10 mouse cellular contexts compared by ENCODE assay signal in the genomic region with DNA sequence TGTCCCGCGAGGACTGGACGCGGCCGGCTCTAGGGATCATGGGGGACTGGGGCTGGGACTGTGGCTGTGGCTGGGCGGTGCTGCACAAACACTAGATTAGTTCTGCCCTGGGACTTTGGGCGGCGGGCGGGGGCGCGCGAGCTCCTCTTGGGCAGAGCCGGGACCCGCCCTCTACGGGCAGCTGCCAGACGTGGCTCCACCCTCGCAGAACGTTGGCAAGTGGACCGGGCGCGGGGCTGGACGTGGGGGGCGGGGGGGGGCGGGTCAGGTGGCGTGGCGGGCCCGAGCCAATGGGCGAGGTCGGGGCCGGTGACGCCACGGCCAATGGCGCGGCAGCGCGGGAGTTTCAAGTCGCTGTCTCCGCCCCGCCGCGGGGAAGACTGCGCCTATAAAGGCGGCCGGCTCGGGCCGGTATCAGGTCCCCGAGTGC. TPM values are rescaled to one million over a fixed set of nuclear protein-coding genes. Genes with fewer than 3 reads are reported as not detected.
DNase-seq lines count a peak whose midpoint lies in the region; ATAC-seq and TF ChIP-seq lines count a peak whose summit lies in the region.
"Not testable (repeated sequence)": the region's sequence is repeated elsewhere in the genome, so short reads cannot be mapped to it uniquely, and the experiment has no call there.
"Had no signal": no experiment of that assay in that cellular context is flagged by ENCODE, and none has a peak within 500 bp of the region (broad histone marks: within the 10 kb centered on the region; RNA-seq: fewer than 3 reads in every experiment).

A gene (plus strand): TSS at position 259 of the 430 bp plus-strand sequence.

- DNase-seq in cerebellum, adult 2 months: peak in 1 of 2 experiments; percentile 33
- DNase-seq in liver, adult 2 months (ENCODE audit: extremely low read depth, low read depth, low spot score): not testable (repeated sequence)

- TF ChIP-seq CTCF in cerebellum, adult 2 months (IDR thresholded peaks at IDR 0.05; ENCODE audit: borderline replicate concordance, insufficient read depth, low read depth, low read length); liver, adult 2 months (IDR thresholded peaks at IDR 0.05; ENCODE audit: low read depth, low read length): not testable (repeated sequence)

- not testable (repeated sequence) for H3K79me2 ChIP-seq in liver, adult 2 months (ENCODE audit: control insufficient read depth, insufficient read depth, low read length)

- peak; percentile 91 for ATAC-seq in forebrain, embryonic 12.5 days (ENCODE audit: low FRiP score)
- ATAC-seq in heart, embryonic 14.5 days (ENCODE audit: insufficient number of reproducible peaks, insufficient read depth, low FRiP score, low read depth): peak; percentile 92
- peak; percentile 92 for ATAC-seq in intestine, embryonic 16.5 days
- peak; percentile 62 for ATAC-seq in megakaryocyte progenitor cell, adult 5-6 weeks (replicated peaks; ENCODE audit: poor library complexity)
- peak; percentile 89 for ATAC-seq in neural tube, embryonic 15.5 days (ENCODE audit: low FRiP score)

- WGBS in cerebellum, adult 2 months: 0% methylated on average over 1 of the region's 47 CpGs
- 0% methylated on average over 16 of the region's 47 CpGs for WGBS in forebrain, embryonic 12.5 days
- 0% methylated on average over 2 of the region's 47 CpGs for WGBS in heart, embryonic 14.5 days
- WGBS in intestine, embryonic 16.5 days: 0% methylated on average over 6 of the region's 47 CpGs
- 1% methylated on average over 14 of the region's 47 CpGs for WGBS in liver, adult 2 months
- WGBS in neural tube, embryonic 15.5 days: no CpG with 5 or more reads among the region's 47 CpGs

- not testable (repeated sequence) for H3K36me3 ChIP-seq in forebrain, embryonic 12.5 days (replicated peaks); heart, embryonic 14.5 days (ENCODE audit: control insufficient read depth, insufficient read depth, low read length); intestine, embryonic 16.5 days (ENCODE audit: control insufficient read depth, insufficient read depth, low read length); liver, adult 2 months (ENCODE audit: control insufficient read depth, insufficient read depth, low read length); neural tube, embryonic 15.5 days

- peak within 1 kb of the TSS; percentile 75 for H3K9ac ChIP-seq in forebrain, embryonic 12.5 days
- H3K9ac ChIP-seq in heart, embryonic 14.5 days (ENCODE audit: low read length): peak within 1 kb of the TSS; percentile 74
- peak within 1 kb of the TSS; percentile 62 for H3K9ac ChIP-seq in intestine, embryonic 16.5 days (ENCODE audit: low read depth, low read length)
- peak within 1 kb of the TSS; percentile 91 for H3K9ac ChIP-seq in liver, adult 2 months (ENCODE audit: low read depth, low read length)
- H3K9ac ChIP-seq in neural tube, embryonic 15.5 days (replicated peaks): 0 out of 2 replicates have a peak within 1 kb of the TSS, but pooled peaks have one; percentile 2

- 0 out of 2 replicates have a peak within 1 kb of the TSS, but pooled peaks have one; percentile 61 for H3K27ac ChIP-seq in cerebellum, adult 2 months (ENCODE audit: insufficient read depth, low read length)
- peak within 1 kb of the TSS; percentile 88 for H3K27ac ChIP-seq in forebrain, embryonic 12.5 days
- peak within 1 kb of the TSS; percentile 65 to 85 for H3K27ac ChIP-seq in heart, embryonic 14.5 days (replicated peaks in 1 of 2; ENCODE audit: control insufficient read depth in 1 of 2, insufficient read depth in 1 of 2, low read depth in 2 of 2, low read length in 2 of 2)
- H3K27ac ChIP-seq in intestine, embryonic 16.5 days (ENCODE audit: low read length): peak within 1 kb of the TSS; percentile 50
- H3K27ac ChIP-seq in liver, adult 2 months (replicated peaks; ENCODE audit: insufficient read depth, low read depth, low read length): peak within 1 kb of the TSS; percentile 82
- peak within 1 kb of the TSS; percentile 72; the same call in 1 of the 2 replicates for H3K27ac ChIP-seq in neural tube, embryonic 15.5 days (replicated peaks)

- H3K9me3 ChIP-seq in forebrain, embryonic 12.5 days; heart, embryonic 14.5 days (ENCODE audit: control insufficient read depth, low read length); intestine, embryonic 16.5 days (ENCODE audit: control insufficient read depth, low read length); neural tube, embryonic 15.5 days (replicated peaks): not testable (repeated sequence)

- H3K4me2 ChIP-seq in forebrain, embryonic 12.5 days: peak within 1 kb of the TSS; percentile 60
- peak within 1 kb of the TSS; percentile 72 for H3K4me2 ChIP-seq in heart, embryonic 14.5 days (ENCODE audit: low read length)
- H3K4me2 ChIP-seq in intestine, embryonic 16.5 days (ENCODE audit: low read depth, low read length): peak within 1 kb of the TSS; percentile 56
- H3K4me2 ChIP-seq in neural tube, embryonic 15.5 days: peak within 1 kb of the TSS; percentile 50

- not testable (repeated sequence) for H3K27me3 ChIP-seq in cerebellum, adult 2 months (ENCODE audit: control insufficient read depth, insufficient read depth, low read length); forebrain, embryonic 12.5 days; heart, embryonic 14.5 days (ENCODE audit: control insufficient read depth, insufficient read depth, low read length); intestine, embryonic 16.5 days (replicated peaks; ENCODE audit: control insufficient read depth, insufficient read depth, low read length); liver, adult 2 months (ENCODE audit: control insufficient read depth, insufficient read depth, low read length); neural tube, embryonic 15.5 days (replicated peaks)

- peak within 1 kb of the TSS; percentile 71 for H3K4me3 ChIP-seq in cerebellum, adult 2 months (replicated peaks; ENCODE audit: insufficient read depth, low read depth, low read length)
- peak within 1 kb of the TSS; percentile 45 for H3K4me3 ChIP-seq in forebrain, embryonic 12.5 days (replicated peaks)
- H3K4me3 ChIP-seq in heart, embryonic 14.5 days (ENCODE audit: control insufficient read depth in 1 of 2, insufficient read depth in 1 of 2, low read depth in 1 of 2, low read length in 2 of 2): peak within 1 kb of the TSS; percentile 43 to 49
- peak within 1 kb of the TSS; percentile 50 for H3K4me3 ChIP-seq in intestine, embryonic 16.5 days (ENCODE audit: low read length)
- peak within 1 kb of the TSS; percentile 78 for H3K4me3 ChIP-seq in liver, adult 2 months (ENCODE audit: insufficient read depth, low read depth, low read length)
- H3K4me3 ChIP-seq in neural tube, embryonic 15.5 days (replicated peaks): peak within 1 kb of the TSS; percentile 34

- H3K4me1 ChIP-seq in cerebellum, adult 2 months (ENCODE audit: control insufficient read depth, insufficient read depth, low read length): peaks cover 10% of the 10 kb centered on the region
- peaks cover 28% of the 10 kb centered on the region for H3K4me1 ChIP-seq in forebrain, embryonic 12.5 days
- H3K4me1 ChIP-seq in heart, embryonic 14.5 days (ENCODE audit: control insufficient read depth in 2 of 2, insufficient read depth in 2 of 2, low read length in 2 of 2): peaks cover 6 to 36% of the 10 kb centered on the region in 2 experiments
- H3K4me1 ChIP-seq in intestine, embryonic 16.5 days (ENCODE audit: control insufficient read depth, insufficient read depth, low read length): peaks cover 23% of the 10 kb centered on the region
- not testable (repeated sequence) for H3K4me1 ChIP-seq in liver, adult 2 months (ENCODE audit: control insufficient read depth, insufficient read depth, low read length)
- peaks cover 18% of the 10 kb centered on the region for H3K4me1 ChIP-seq in neural tube, embryonic 15.5 days

- TF ChIP-seq POLR2A in cerebellum, adult 2 months (IDR thresholded peaks at IDR 0.05; ENCODE audit: borderline replicate concordance, insufficient read depth, low read length); liver, adult 2 months (IDR thresholded peaks at IDR 0.05; ENCODE audit: extremely low read depth, insufficient read depth, low read length): not testable (repeated sequence)

RNA-seq across cellular contexts. Expression of the gene that starts here (rescaled TPM):
- polyA plus RNA-seq in cerebellum, adult 2 months (2012; rRNA removed): not detected in 2 replicates
- not detected in 2 replicates for polyA plus RNA-seq in forebrain, embryonic 12.5 days (2016; fragmentation: Nextera tagmentation; extraction: Ambion mirVana)
- polyA plus RNA-seq in heart, embryonic 14.5 days (2014; fragmentation: Nextera tagmentation; extraction: Ambion mirVana): 1.2 TPM in 1 of 2 replicates, not detected in the other
- 1.3 and 1.8 TPM in 2 replicates for polyA plus RNA-seq in intestine, embryonic 16.5 days (2015; fragmentation: Nextera tagmentation; extraction: Ambion mirVana)
- total RNA-seq in liver, adult 2 months (2014; rRNA removed): not detected in 2 replicates
- polyA plus RNA-seq in liver, adult 2 months (2012; rRNA removed): not detected in 2 replicates
- total RNA-seq in megakaryocyte progenitor cell, adult 5-6 weeks (2015): 17.3 and 17.9 TPM in 2 replicates
- 2.8 TPM in 1 of 2 replicates, not detected in the other for total RNA-seq in megakaryocyte progenitor cell, adult 5-6 weeks (2017)
- polyA plus RNA-seq in neural tube, embryonic 15.5 days (2015; fragmentation: Nextera tagmentation; extraction: Ambion mirVana): 0.14 and 0.65 TPM in 2 replicates
- total RNA-seq: adrenal gland, postnatal 36 days; layer of hippocampus, postnatal 10 days had no signal
- polyA plus RNA-seq: urinary bladder, adult 2 months had no signal

Comparison
In these comparisons a context has a peak if more than half of its experiments do, and no peak if none do; other contexts are left out.
1. Peak in ATAC-seq, H3K4me3 ChIP-seq, H3K27ac ChIP-seq, H3K9ac ChIP-seq and H3K4me2 ChIP-seq in forebrain, embryonic 12.5 days; RNA of the gene not detected or under 1 TPM.
2. Peak in ATAC-seq, H3K4me3 ChIP-seq, H3K27ac ChIP-seq, H3K9ac ChIP-seq and H3K4me2 ChIP-seq in neural tube, embryonic 15.5 days; RNA of the gene not detected or under 1 TPM.
3. H3K9ac ChIP-seq: peak in every context shown above with its lines; median percentile 91 in liver, adult 2 months; 75 in forebrain, embryonic 12.5 days; 74 in heart, embryonic 14.5 days; 62 in intestine, embryonic 16.5 days; 2 in neural tube, embryonic 15.5 days.